In genomic region chr17:6783756-6784357, GRCm38 (mm10) we compare ENCODE assay signal across 8 mouse cellular contexts. TPM values are rescaled to one million over a fixed set of nuclear protein-coding genes. Genes with fewer than 3 reads are reported as not detected.
DNase-seq lines count a peak whose midpoint lies in the region; ATAC-seq and TF ChIP-seq lines count a peak whose summit lies in the region.

No protein-coding gene starts in this region.

- H3K9me3 ChIP-seq in lung, embryonic 15.5 days = no peaks in the 10 kb centered on the region
- no peaks in the 10 kb centered on the region for H3K9me3 ChIP-seq in hindbrain, embryonic 12.5 days (replicated peaks)
- H3K9me3 ChIP-seq in liver, embryonic 16.5 days (replicated peaks; ENCODE audit: control insufficient read depth, low read length) = no peaks in the 10 kb centered on the region
- no peaks in the 10 kb centered on the region for H3K9me3 ChIP-seq in stomach, postnatal 0 days (ENCODE audit: control insufficient read depth, low read length)

- no peak for DNase-seq in lung, adult 2 months
- no peak for DNase-seq in stomach, postnatal 0 days (ENCODE audit: low spot score)
- no peak for DNase-seq in adrenal gland, adult 18-20 months (ENCODE audit: low spot score in 2 of 2)
- DNase-seq in T-cell, adult 2 months (ENCODE audit: low spot score) = no peak
- no peak for DNase-seq in layer of hippocampus, adult 8-10 months (ENCODE audit: low spot score in 2 of 2)

- H3K27ac ChIP-seq in lung, embryonic 15.5 days = peak overlapping the region; percentile 96
- H3K27ac ChIP-seq in hindbrain, embryonic 12.5 days = no peak overlapping the region
- H3K27ac ChIP-seq in liver, embryonic 16.5 days (ENCODE audit: low read length) = no peak overlapping the region
- H3K27ac ChIP-seq in stomach, postnatal 0 days (replicated peaks) = peak overlapping the region; percentile 97

- no peaks in the 10 kb centered on the region for H3K36me3 ChIP-seq in lung, embryonic 15.5 days
- H3K36me3 ChIP-seq in hindbrain, embryonic 12.5 days = no peaks in the 10 kb centered on the region
- no peaks in the 10 kb centered on the region for H3K36me3 ChIP-seq in liver, embryonic 16.5 days (ENCODE audit: control insufficient read depth, insufficient read depth)
- H3K36me3 ChIP-seq in stomach, postnatal 0 days (ENCODE audit: control insufficient read depth, insufficient read depth, low read length) = no peaks in the 10 kb centered on the region

- TF ChIP-seq EP300 in stomach, postnatal 0 days (optimal IDR thresholded peaks at IDR 0.05) = no peak

- H3K9ac ChIP-seq in lung, embryonic 15.5 days = peak overlapping the region; percentile 83; the same call in 1 of the 2 replicates
- H3K9ac ChIP-seq in hindbrain, embryonic 12.5 days = no peak overlapping the region
- peak overlapping the region; percentile 90 for H3K9ac ChIP-seq in liver, embryonic 16.5 days (ENCODE audit: low read depth, low read length)
- H3K9ac ChIP-seq in stomach, postnatal 0 days (ENCODE audit: low read length) = peak overlapping the region; percentile 91

- no peak for TF ChIP-seq POLR2A in lung, adult 2 months (IDR thresholded peaks at IDR 0.05; ENCODE audit: borderline replicate concordance, extremely low read depth, low read depth, low read length)

- H3K4me3 ChIP-seq in lung, embryonic 15.5 days = peak overlapping the region; percentile 85
- no peak overlapping the region for H3K4me3 ChIP-seq in lung, adult 2 months (replicated peaks; ENCODE audit: extremely low read depth, low read depth, low read length)
- peak overlapping the region; percentile 69; the same call in 1 of the 2 replicates for H3K4me3 ChIP-seq in hindbrain, embryonic 12.5 days
- H3K4me3 ChIP-seq in liver, embryonic 16.5 days (ENCODE audit: low read depth, low read length) = peak overlapping the region; percentile 89
- peak overlapping the region; percentile 83; the same call in 1 of the 2 replicates for H3K4me3 ChIP-seq in stomach, postnatal 0 days (ENCODE audit: low read depth, low read length)

- ATAC-seq in lung, embryonic 15.5 days (ENCODE audit: borderline replicate concordance, extremely low read depth, low FRiP score, low TSS enrichment) = no peak
- ATAC-seq in hindbrain, embryonic 12.5 days (ENCODE audit: low FRiP score) = no peak
- no peak for ATAC-seq in liver, embryonic 16.5 days (ENCODE audit: low read depth)
- ATAC-seq in stomach, postnatal 0 days (ENCODE audit: low FRiP score, low TSS enrichment) = no peak

- H3K4me2 ChIP-seq in lung, embryonic 15.5 days = peak overlapping the region; percentile 93
- peak overlapping the region; percentile 96 for H3K4me2 ChIP-seq in hindbrain, embryonic 12.5 days (replicated peaks)
- peak overlapping the region; percentile 99 for H3K4me2 ChIP-seq in liver, embryonic 16.5 days (ENCODE audit: low read depth, low read length)
- peak overlapping the region; percentile 92 for H3K4me2 ChIP-seq in stomach, postnatal 0 days (replicated peaks; ENCODE audit: low read depth)

- peaks cover 33% of the 10 kb centered on the region for H3K4me1 ChIP-seq in lung, embryonic 15.5 days
- H3K4me1 ChIP-seq in lung, adult 2 months (ENCODE audit: control insufficient read depth, insufficient read depth, low read length) = peaks cover 11% of the 10 kb centered on the region
- peaks cover 23% of the 10 kb centered on the region for H3K4me1 ChIP-seq in hindbrain, embryonic 12.5 days
- peaks cover 28% of the 10 kb centered on the region for H3K4me1 ChIP-seq in liver, embryonic 16.5 days (ENCODE audit: control insufficient read depth, low read depth, low read length)
- no peaks in the 10 kb centered on the region for H3K4me1 ChIP-seq in stomach, postnatal 0 days (replicated peaks; ENCODE audit: control insufficient read depth, insufficient read depth)

- TF ChIP-seq CTCF in lung, adult 2 months (IDR thresholded peaks at IDR 0.05; ENCODE audit: insufficient read depth, low read length) = no peak
- no peak for TF ChIP-seq CTCF in stomach, postnatal 0 days (IDR thresholded peaks at IDR 0.05; ENCODE audit: low read depth)

- 24% methylated on average over 10 of the region's 10 CpGs for WGBS in lung, embryonic 15.5 days
- WGBS in lung, adult 2 months = 53% methylated on average over 10 of the region's 10 CpGs
- WGBS in hindbrain, embryonic 12.5 days = 47% methylated on average over 10 of the region's 10 CpGs
- WGBS in liver, embryonic 16.5 days (ENCODE audit: insufficient replicate concordance) = 53% methylated on average over 10 of the region's 10 CpGs
- WGBS in stomach, postnatal 0 days = 35% methylated on average over 10 of the region's 10 CpGs

- peaks cover 19% of the 10 kb centered on the region for H3K27me3 ChIP-seq in lung, embryonic 15.5 days
- H3K27me3 ChIP-seq in hindbrain, embryonic 12.5 days = peaks cover 41% of the 10 kb centered on the region
- no peaks in the 10 kb centered on the region for H3K27me3 ChIP-seq in liver, embryonic 16.5 days (ENCODE audit: control insufficient read depth, insufficient read depth, low read depth, low read length)
- H3K27me3 ChIP-seq in stomach, postnatal 0 days (ENCODE audit: control insufficient read depth, insufficient read depth, low read length) = no peaks in the 10 kb centered on the region

RNA-seq across cellular contexts. Expression of gene Ezr, which starts 1.3 kb away (rescaled TPM):
- polyA plus RNA-seq in lung, embryonic 15.5 days (2015; fragmentation: Nextera tagmentation; extraction: Ambion mirVana) = 125 and 140 TPM in 2 replicates
- polyA plus RNA-seq in lung, adult 2 months (2012; rRNA removed) = 79.3 and 84.0 TPM in 2 replicates
- polyA plus RNA-seq in hindbrain, embryonic 12.5 days (2016; fragmentation: Nextera tagmentation; extraction: Ambion mirVana) = 97.9 and 103 TPM in 2 replicates
- 43.3 and 44.1 TPM in 2 replicates for polyA plus RNA-seq in liver, embryonic 16.5 days (2015; fragmentation: Nextera tagmentation; extraction: Ambion mirVana)
- polyA plus RNA-seq in stomach, postnatal 0 days (2015; fragmentation: Nextera tagmentation; extraction: Ambion mirVana) = 289 and 299 TPM in 2 replicates
- total RNA-seq in adrenal gland, adult 18-20 months (2021) = 10 to 100 TPM; 25.9 to 45.7 TPM
- 10 to 100 TPM; 37.3 to 59.3 (median 44.4) TPM for total RNA-seq in layer of hippocampus, adult 8-10 months (2022)

Comparison
In these comparisons a context has a peak if more than half of its experiments do, and no peak if none do; other contexts are left out.
1. H3K27ac ChIP-seq: peak in lung, embryonic 15.5 days (single experiment) and stomach, postnatal 0 days (single experiment); none in hindbrain, embryonic 12.5 days (single experiment) and liver, embryonic 16.5 days (single experiment).
2. Peak in every context shown above with its lines, with median percentiles within 50 percentile points of each other: H3K4me2 ChIP-seq.